Mouse (Mus musculus) left cerebral cortex, adult 2 months (tissue): ENCODE results near the gene Ccdc121. TPM values are rescaled to one million over a fixed set of nuclear protein-coding genes. Genes with fewer than 3 reads are reported as not detected.

Experiments used
- DNase-seq, 2 experiments: peaks; one replicate each; pipeline ENCODE4 v3.0.0; 2021 to 2022; ENCODE audit warnings: low spot score in 2 of 2, mixed read lengths in 1 of 2; ENCODE audit errors: extremely low spot score in 1 of 2
- H3K27ac ChIP-seq: fragments of 200-600 bp; 2 replicates; pipeline ENCODE4 v1.8.1; 2022
- H3K4me3 ChIP-seq: fragments of 200-600 bp; 2 replicates; pipeline ENCODE4 v1.8.1; 2022
- CTCF ChIP-seq: fragments of 200-600 bp; IDR thresholded peaks from 2 replicates; pipeline ENCODE4 v1.8.1; 2022; ENCODE audit warnings: antibody characterized with exemption, mild to moderate bottlenecking, moderate library complexity
- intact Hi-C: fragments of 180-260 bp; cut with DNase I; formaldehyde crosslinking; loops from one replicate; pipeline ENCODE4 v1.15.1; 2025
- total RNA-seq, 2 experiments: library from RNA; stranded (reverse); gene quantifications; 2 replicates each; pipeline ENCODE4 v1.2.3; 2021

Ccdc121 gene
- total RNA-seq, 2 experiments from 2014 or later = 0.37 TPM; not detected in 1

DNA sequence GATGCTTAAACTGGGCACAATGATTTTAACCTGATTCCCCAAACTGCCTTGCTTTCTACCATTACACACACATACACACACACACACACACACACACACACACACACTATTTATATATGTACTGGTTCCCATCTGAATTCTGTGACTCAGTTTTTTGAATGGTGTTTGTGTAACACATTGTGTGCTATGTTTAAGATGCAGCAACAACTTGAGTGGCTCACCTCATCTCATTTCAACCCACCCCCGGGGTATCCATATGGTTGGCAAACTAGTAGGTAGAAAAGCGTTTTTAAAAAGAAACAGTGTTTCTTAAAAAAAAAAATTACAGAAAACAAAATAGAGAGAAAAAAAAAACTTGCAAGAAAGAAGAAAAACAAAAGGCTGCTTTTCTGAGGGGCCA is 51.0 kb downstream of the Ccdc121 start:
- no peak for DNase-seq
- no peak overlapping the region for H3K4me3 ChIP-seq
- intact Hi-C loops = no loop called here
- H3K27ac ChIP-seq = no peak overlapping the region
- no peak for TF ChIP-seq CTCF

Other genes with a start within 250 kb of the Ccdc121 start
- 10 to 100 TPM; 76.9 to 78.0 TPM for gene Cnih3, start 158.8 kb downstream of the Ccdc121 start, total RNA-seq
- 1 to 10 TPM in 1 of 2 experiments, under 1 TPM in 1; 0.49 to 1.4 TPM for gene Dnah14, start 65.1 kb upstream of the Ccdc121 start, total RNA-seq